Mouse (Mus musculus) E14TG2a.4 (cell line): ENCODE data around the gene Olfr324.
A peak's percentile ranks its signal among the peaks of the same experiment; 100 is the strongest.

ENCODE experiments used
- H3K27me3 ChIP-seq: 2 replicates; pipeline ENCODE4 v1.6.1; 2014; ENCODE audit warnings: low read length, control low read depth; ENCODE audit not compliant: insufficient read depth
- H3K36me3 ChIP-seq: 2 replicates; pipeline ENCODE4 v1.6.1; 2014; ENCODE audit warnings: low read length, control low read depth; ENCODE audit not compliant: insufficient read depth
- H3K4me1 ChIP-seq: replicated peaks from 2 replicates; pipeline ENCODE4 v1.6.1; 2014; ENCODE audit warnings: low read depth, low read length, control low read depth
- H3K4me3 ChIP-seq: replicated peaks from 2 replicates; pipeline ENCODE4 v1.5.1; 2014; ENCODE audit warnings: mild to moderate bottlenecking, low read length
- H3K9me3 ChIP-seq: 2 replicates; pipeline ENCODE4 v1.6.1; 2014; ENCODE audit warnings: low read length, control low read depth
- CTCF ChIP-seq: conservative IDR thresholded peaks from 2 replicates; pipeline ENCODE4 v1.5.1; 2014; ENCODE audit warnings: low read length
- NANOG ChIP-seq: IDR thresholded peaks from 2 replicates; pipeline ENCODE4 v1.6.1; 2014; ENCODE audit warnings: borderline replicate concordance, low read length, mixed read lengths
- POU5F1 ChIP-seq: IDR thresholded peaks from 2 replicates; pipeline ENCODE4 v1.6.1; 2014; ENCODE audit warnings: low read length, borderline replicate concordance

Gene Olfr324

GRCm38 (mm10) chr11:58618369-58618768 lies 23.5 kb downstream of the Olfr324 start:
- Histone ChIP-seq H3K36me3 (no peaks in the 10 kb centered on the region), H3K9me3 (no peaks in the 10 kb centered on the region), H3K4me1 (no peaks in the 10 kb centered on the region), H3K4me3 (no peak overlapping the region), H3K27me3 (no peaks in the 10 kb centered on the region)
- no peak for TF ChIP-seq NANOG
- no peak for TF ChIP-seq CTCF
- no peak for TF ChIP-seq POU5F1

GRCm38 (mm10) chr11:58618793-58619192 lies 23.9 kb downstream of the Olfr324 start:
- H3K9me3 ChIP-seq: no peaks in the 10 kb centered on the region
- H3K27me3 ChIP-seq: no peaks in the 10 kb centered on the region
- no peaks in the 10 kb centered on the region for H3K36me3 ChIP-seq
- H3K4me3 ChIP-seq: no peak overlapping the region
- H3K4me1 ChIP-seq: no peaks in the 10 kb centered on the region
- TF ChIP-seq NANOG (no peak), POU5F1 (no peak), CTCF (no peak)

GRCm38 (mm10) chr11:58626146-58626545 lies 31.2 kb downstream of the Olfr324 start:
- Histone ChIP-seq H3K4me3 (no peak overlapping the region), H3K27me3 (no peaks in the 10 kb centered on the region), H3K4me1 (no peaks in the 10 kb centered on the region), H3K36me3 (no peaks in the 10 kb centered on the region), H3K9me3 (no peaks in the 10 kb centered on the region)
- no peak for TF ChIP-seq CTCF
- TF ChIP-seq POU5F1: no peak
- no peak for TF ChIP-seq NANOG

GRCm38 (mm10) chr11:58630401-58630800 lies 35.5 kb downstream of the Olfr324 start, which contains the start of gene Olfr323:
Olfr323 (minus strand) TSS chr11:58630501.
- Histone ChIP-seq H3K9me3 (no peaks in the 10 kb centered on the region), H3K4me3 (no peak within 1 kb of the TSS), H3K27me3 (no peaks in the 10 kb centered on the region), H3K36me3 (no peaks in the 10 kb centered on the region), H3K4me1 (no peaks in the 10 kb centered on the region)
- TF ChIP-seq POU5F1: no peak
- no peak for TF ChIP-seq NANOG
- no peak for TF ChIP-seq CTCF

DNA sequence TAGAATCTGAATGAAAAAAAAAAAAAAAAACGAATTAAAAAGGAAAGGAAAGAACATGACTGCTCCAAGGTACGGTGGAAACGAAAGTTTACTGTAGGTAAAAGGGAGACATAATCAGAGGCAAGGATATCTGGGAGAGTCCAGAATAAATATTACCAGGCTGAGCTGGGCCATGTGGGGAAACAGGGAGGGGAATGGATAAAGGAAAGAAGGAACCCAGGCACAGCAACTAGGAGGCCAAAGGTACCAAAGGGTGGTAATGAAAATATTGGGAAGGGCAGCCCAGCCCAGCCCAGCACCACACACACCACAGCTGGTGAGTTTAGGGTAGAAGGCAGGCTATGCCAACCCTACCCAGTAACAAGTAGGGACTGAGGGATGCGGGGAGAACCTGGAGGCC lies 40.0 kb downstream of the Olfr324 start:
- no peaks in the 10 kb centered on the region for H3K4me1 ChIP-seq
- no peaks in the 10 kb centered on the region for H3K36me3 ChIP-seq
- peaks cover 25% of the 10 kb centered on the region for H3K27me3 ChIP-seq
- H3K4me3 ChIP-seq: no peak overlapping the region
- TF ChIP-seq CTCF (no peak), NANOG (no peak), POU5F1 (no peak)
- H3K9me3 ChIP-seq: no peaks in the 10 kb centered on the region

- Histone ChIP-seq H3K4me1 (no peaks in the 10 kb centered on the region; the same call in 1 of the 2 replicates), H3K4me3 (no peak overlapping the region), H3K27me3 (peaks cover 37% of the 10 kb centered on the region), H3K36me3 (no peaks in the 10 kb centered on the region), H3K9me3 (no peaks in the 10 kb centered on the region)
- no peak for TF ChIP-seq CTCF
- no peak for TF ChIP-seq NANOG
- no peak for TF ChIP-seq POU5F1
Observed at GRCm38 (mm10) chr11:58636376-58636977, 41.6 kb downstream of the Olfr324 start.

DNA sequence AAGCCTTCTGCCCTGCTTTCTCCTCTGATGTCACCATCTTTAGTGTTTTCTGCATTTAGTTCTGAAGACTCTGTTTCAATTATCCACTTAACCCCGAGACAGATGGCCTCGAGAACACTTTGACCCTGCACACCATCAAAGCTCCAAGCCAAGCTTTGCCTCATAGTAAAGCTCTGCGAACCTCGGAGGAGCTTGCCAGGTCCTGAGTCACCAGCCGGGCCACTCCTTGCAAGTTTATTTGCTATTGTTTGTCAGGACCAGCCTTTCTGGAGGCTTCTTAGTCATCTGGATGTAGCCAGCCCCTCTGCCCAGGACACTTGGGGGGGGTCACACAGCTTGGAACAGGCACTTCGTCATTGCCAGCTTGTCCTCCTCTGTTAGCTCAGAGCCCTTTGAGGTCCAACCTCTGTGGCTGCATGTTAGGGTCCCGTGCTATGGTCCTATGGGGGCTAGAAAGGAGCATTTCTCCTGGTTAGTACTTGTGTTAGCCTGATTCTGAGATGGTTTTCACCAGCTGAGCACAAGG lies 43.3 kb downstream of the Olfr324 start:
- Histone ChIP-seq H3K36me3 (no peaks in the 10 kb centered on the region), H3K27me3 (peaks cover 44% of the 10 kb centered on the region), H3K4me3 (no peak overlapping the region), H3K4me1 (no peaks in the 10 kb centered on the region; the same call in 1 of the 2 replicates), H3K9me3 (no peaks in the 10 kb centered on the region)
- no peak for TF ChIP-seq NANOG
- no peak for TF ChIP-seq POU5F1
- no peak for TF ChIP-seq CTCF

DNA sequence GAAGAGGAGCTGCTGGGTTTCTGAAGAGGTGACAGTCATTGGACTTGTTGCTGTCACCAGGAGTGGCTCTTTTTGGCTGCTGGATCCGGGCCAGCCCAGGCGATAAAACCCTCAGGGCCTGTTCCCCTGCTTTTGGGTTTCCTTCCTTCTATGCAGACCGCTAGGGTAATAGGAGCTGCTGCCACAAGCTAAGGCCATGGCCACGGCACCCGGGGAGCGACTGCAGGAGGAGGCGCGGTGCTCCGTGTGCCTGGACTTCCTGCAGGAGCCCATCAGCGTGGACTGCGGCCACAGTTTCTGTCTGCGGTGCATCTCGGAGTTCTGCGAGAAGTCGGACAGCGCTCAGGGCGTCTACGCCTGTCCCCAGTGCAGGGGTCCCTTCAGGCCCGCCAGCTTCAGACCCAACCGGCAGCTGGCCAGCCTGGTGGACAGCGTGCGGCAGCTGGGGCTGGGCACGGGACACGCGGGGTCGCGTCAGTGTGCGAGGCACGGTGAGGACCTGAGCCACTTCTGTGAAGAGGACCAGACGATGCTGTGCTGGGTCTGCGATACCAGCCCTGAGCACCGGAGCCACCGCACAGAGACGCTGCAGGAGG lies 45.5 kb downstream of the Olfr324 start, which contains the start of gene Trim58:
Trim58 (plus strand) TSS at position 194 of the 596 bp plus-strand sequence.
- Histone ChIP-seq H3K4me1 (no peaks in the 10 kb centered on the region; the same call in 1 of the 2 replicates), H3K36me3 (no peaks in the 10 kb centered on the region), H3K9me3 (no peaks in the 10 kb centered on the region), H3K4me3 (peak within 1 kb of the TSS; percentile 75), H3K27me3 (peaks cover 44% of the 10 kb centered on the region)
- TF ChIP-seq POU5F1 (no peak), NANOG (no peak), CTCF (no peak)

GRCm38 (mm10) chr11:58641057-58641456 lies 46.1 kb downstream of the Olfr324 start:
- no peaks in the 10 kb centered on the region for H3K9me3 ChIP-seq
- H3K36me3 ChIP-seq: no peaks in the 10 kb centered on the region
- no peaks in the 10 kb centered on the region; the same call in 1 of the 2 replicates for H3K4me1 ChIP-seq
- no peak overlapping the region for H3K4me3 ChIP-seq
- H3K27me3 ChIP-seq: peaks cover 44% of the 10 kb centered on the region
- no peak for TF ChIP-seq POU5F1
- no peak for TF ChIP-seq CTCF
- TF ChIP-seq NANOG: no peak
